Mouse (Mus musculus): ENCODE data around the gene Gpr75.

Gpr75 gene

GRCm38 (mm10) chr11:30885171-30885871, at the start of gene Gpr75, which contains the start of gene Asb3:
Gpr75 (plus strand) TSS chr11:30885358.
Asb3 (plus strand) TSS chr11:30885416.
- DNase-seq (ENCODE audit: extremely low spot score, low spot score): peak; percentile 59

DNA sequence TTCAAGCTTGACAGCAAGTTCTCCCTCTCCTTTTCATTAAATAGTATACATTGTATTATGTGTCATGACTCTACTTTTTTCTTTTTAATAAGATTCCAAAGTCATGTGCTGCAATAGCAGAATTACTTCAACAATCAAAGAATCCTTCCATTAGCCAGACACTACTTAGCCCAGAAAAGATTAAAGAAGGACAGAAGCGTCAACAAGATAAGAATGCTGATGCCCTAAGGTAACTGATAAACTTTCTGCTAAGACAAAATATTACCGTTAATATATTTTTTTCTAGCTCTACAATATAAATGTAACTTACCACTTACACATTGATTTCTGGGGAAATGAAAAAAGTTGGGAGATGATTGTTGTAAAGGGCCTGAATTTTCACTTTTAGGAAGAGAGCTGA, 46.4 kb upstream of the Gpr75 start:
- no peak for DNase-seq (ENCODE audit: extremely low spot score, low spot score)

GRCm38 (mm10) chr11:30844355-30844754, 40.8 kb upstream of the Gpr75 start:
- no peak for DNase-seq (ENCODE audit: extremely low spot score, low spot score)

- DNase-seq (ENCODE audit: extremely low spot score, low spot score): no peak
Observed at GRCm38 (mm10) chr11:30872425-30872824, 12.7 kb upstream of the Gpr75 start.

DNA sequence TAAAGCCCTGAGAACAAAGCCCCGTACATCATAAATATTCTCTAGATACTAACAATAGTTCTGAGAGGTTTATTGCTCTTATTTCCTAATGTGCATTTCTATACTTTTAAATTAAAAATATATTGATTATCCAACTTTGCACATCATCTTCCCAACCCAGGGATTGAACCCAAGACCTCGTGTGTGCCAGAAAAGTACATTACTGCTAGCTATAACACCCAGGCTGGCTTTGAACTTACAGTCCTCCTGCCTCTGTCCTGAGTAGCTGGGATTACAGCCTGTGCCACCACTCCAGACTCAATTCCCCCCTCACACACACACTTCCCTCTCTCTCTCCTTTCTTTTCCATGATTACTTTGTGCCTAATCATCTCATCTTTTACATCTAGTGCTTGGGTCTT, 3.0 kb downstream of the Gpr75 start:
- DNase-seq (ENCODE audit: extremely low spot score, low spot score): no peak

- DNase-seq (ENCODE audit: extremely low spot score, low spot score): no peak
Observed at GRCm38 (mm10) chr11:30896201-30896600, 11.0 kb downstream of the Gpr75 start.

DNA sequence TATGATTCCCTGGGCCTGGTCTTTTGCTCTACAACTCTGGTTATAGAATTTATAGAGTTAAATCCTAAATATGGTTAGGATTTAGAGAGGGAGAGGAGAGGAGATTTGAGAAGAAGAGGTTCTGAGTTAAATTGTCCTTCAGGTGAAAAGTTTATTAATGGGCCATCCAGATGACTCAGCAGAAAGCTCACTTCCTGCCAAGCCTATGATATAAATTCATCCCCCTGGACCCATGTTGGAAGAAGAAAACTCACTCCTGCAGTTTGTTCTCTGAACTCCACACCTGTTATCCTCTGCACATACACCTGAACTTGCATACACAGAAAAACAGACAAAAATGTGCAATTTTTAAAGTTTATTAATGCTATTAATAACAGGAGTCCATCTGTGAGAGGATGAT, 14.2 kb downstream of the Gpr75 start:
- DNase-seq (ENCODE audit: extremely low spot score, low spot score): no peak

DNA sequence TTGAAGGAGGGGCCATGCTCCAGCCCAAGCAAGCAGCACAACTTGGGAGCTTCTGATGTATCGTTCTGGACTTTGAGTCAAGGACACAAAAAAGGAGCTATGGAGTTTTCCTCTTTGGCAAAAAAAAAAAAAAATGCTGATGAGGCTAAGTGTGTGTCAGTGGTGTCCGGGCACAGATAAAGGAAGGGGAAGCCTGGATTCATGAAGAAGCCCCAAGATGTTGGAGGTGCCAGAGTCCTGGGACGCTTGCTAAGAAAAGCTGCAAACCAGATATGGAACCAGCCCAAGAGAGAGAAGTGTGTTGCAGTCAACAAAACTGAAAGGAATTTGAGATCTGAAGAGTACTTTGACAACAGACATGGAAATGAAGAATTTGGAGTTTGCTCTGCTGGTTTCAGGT, 27.2 kb downstream of the Gpr75 start:
- no peak for DNase-seq (ENCODE audit: extremely low spot score, low spot score)

DNA sequence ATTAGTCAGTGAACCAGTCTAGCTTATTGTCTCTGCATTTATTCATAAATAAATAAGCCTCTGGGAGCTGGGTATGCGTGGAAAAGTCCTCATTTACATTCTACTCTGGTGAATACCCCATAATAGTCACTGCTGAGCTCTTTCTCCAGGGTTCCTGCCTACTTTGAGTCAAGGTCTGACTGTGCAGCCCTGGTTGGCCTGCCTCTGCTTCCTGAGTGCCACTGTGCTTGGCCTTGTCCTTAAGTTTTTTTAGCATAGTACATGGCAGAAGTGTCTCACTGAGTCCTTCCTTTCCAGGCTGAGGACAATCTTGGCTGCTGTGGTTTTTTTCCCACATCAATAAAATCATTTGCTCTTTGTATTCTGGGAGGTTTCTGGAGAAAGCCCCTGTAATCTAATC, 35.5 kb downstream of the Gpr75 start:
- no peak for DNase-seq (ENCODE audit: extremely low spot score, low spot score)

DNA sequence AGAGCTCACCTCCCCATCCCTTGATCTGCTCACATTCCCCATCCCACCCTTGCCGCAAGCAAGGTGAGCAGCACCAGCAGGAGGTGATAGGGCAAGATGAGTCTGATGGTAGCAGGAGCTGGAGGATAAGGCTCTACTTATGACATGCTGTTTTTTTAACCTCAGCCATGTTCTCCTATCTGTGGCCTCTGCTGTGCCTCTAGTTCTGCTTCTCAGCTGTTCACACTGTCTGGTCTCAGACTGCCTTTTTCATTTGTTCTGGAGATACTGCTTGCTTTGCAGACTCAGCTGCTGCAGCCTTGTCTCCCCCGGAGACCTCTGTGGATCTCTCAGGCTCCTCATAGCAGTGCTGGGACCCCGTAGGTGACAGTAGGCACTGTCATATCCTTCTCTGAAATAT, 38.1 kb downstream of the Gpr75 start:
- DNase-seq (ENCODE audit: extremely low spot score, low spot score): no peak

GRCm38 (mm10) chr11:30928079-30928478, 42.9 kb downstream of the Gpr75 start:
- no peak for DNase-seq (ENCODE audit: extremely low spot score, low spot score)

DNA sequence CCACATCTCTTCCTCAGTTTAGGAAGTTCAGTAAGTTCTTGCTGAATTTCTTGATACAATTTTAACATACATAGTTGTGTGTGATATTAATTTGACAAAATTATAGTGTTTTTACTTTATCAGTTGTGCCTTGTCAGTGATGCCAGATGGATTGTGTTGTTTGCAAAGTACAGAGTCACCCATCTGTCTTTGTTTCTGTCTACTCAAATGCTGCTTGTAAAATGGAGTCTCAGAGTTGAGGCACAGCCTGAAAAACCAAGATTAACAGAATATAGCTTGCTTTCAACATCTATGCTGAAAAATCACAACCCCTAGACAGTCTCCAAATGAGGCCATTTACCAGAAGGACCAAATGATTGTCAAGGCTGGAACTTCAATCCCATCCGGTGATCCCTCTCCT, 43.3 kb downstream of the Gpr75 start:
- no peak for DNase-seq (ENCODE audit: extremely low spot score, low spot score)
